Mouse (Mus musculus) adrenal gland, adult (tissue): Measurements from ENCODE around the gene Cend1.

Experiments
- DNase-seq, 2 experiments: peaks; one replicate each; pipeline ENCODE4 v3.0.0; 2022 to 2023; ENCODE audit warnings: low spot score in 1 of 2; ENCODE audit not compliant: inconsistent age in 2 of 2

The Cend1 gene

DNA sequence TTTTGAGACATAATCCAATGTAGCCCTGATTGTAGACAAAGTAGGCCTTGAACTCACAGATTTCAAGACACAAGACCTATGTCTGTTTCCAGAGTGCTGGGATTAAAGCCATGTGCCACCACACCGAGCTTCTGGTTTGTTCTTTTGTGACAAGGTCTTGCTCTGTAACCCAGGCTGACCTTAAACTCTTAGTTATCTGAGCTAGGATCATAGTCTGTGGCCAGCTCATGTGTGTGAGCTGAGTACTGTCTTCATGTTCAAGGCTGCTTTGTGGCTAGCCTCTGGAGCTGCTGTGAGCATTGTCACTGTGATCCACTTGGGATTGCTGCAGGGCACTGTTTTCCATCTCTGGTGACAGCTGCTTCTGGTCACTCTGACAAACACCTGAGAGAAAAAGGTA lies 33.9 kb downstream of the Cend1 start:
- peak; percentile 38 to 72 for DNase-seq

DNA sequence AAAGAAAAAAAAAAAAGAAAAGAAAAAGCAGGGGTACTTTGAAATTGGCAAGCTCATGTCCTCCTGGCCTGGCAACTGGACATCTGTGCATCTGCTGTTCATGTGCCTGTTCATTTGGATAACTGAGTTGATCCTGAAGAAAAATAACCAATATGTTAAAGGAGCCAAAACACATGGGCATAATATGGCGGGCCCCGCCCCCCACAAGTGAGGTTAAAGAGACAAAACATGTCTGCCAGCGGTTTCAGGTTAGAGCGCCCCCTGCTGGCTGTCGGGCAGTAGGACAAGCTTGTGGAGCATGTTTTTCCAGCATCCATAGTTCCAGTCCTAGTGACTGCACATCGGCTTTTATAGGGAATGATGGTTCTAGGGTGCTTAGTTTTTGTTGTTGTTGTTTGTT lies 34.5 kb downstream of the Cend1 start:
- peak; percentile 74 to 88 for DNase-seq

DNA sequence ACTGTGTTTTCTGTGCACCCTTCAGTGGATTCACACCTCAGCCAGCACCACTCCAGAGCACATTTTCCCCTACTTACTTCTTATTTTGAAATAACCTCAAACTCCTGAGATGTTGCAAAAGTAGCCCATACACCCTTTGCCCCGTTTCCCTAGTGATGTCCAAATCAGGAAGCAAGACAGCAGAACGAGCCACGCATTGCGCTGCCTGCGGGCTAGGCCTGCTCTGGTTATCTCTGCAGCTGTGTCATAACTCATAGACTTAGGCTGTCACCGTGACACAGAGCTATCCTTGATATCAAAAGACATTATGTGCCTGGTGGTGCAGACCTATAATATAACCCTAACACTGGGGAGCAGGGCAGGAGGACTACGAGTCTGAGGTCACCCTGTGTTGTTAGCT lies 35.1 kb downstream of the Cend1 start:
- DNase-seq, result peak; percentile 74 to 82

DNA sequence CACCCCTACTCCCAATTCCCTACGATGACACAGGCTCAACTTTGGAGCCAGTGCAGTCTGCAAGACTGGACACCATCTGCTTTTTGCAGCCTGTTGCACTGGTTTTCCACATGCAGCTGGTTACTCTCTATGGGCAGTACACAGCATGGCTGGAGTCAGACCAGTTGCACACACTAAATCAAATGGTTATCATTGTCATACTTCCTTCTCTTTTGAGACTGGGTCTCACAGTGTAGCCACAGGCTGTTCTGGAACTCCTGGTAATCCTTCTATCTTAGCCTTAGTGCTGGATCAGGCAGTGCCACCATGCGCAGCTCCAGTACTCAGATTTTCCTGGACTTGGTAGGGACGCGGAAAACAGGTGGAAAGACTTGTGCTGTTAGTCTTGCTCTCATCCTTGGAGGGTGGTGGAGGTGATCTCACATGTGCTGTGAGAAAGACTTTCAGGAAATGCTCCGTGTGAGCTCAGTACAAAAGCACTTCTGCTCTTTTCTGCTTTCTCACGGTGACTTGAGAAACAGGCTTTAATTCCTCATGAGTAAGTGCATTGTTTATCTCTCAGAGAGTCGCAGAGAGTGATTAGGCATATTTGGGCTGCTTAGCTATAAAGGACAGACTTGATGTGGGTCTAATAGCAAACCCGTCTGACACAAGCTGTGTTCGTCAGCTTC lies 36.6 kb downstream of the Cend1 start:
- no peak for DNase-seq

DNA sequence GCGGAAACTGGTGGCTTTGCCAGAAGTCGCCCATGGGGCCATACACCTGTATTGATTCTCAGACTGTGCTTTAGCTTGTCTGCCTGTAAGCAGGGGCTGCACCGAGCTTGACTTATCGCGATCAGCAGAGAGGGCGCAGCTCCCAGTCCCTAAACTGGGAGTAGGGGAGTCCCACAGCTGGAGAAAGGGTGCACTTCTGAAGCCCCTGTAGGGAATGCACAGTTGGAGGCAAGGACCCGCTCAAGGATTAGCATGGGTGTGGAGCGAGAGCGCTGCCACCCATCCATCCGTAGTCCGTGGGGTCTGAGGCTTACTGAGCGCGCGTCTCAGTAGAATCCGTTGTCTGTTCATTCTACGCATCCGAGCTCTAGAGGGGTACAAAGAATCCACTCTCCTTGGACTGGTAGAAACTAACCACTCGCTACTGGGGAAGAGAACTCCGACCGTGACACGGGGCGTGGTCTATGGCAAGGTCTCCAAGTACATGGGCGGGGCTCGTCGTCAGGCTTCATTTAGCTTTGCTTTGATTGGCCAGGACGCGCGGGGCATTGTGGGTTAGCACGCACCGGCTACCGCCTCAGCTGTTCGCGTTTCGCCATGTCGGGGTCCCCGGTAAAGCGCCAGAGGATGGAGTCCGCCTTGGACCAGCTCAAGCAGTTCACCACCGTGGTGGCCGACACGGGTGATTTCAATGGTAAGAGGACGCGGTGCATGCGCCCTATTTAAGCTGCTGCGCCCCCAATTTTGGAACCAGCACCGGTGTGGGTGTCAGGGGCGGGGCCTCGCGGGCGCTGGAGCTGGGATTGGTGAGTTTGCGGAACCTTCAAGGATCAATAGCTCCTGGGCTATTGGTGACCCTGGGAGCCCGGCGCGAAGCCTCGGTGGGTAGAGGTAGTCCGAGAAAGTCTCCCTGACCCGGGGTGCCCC lies 37.4 kb downstream of the Cend1 start, which contains the start of gene Taldo1:
Gene Taldo1 (plus strand): TSS at position 575 of the 927 bp plus-strand sequence.
- peak; percentile 97 to 99 for DNase-seq

- peak in 1 of 2 experiments; percentile 33 for DNase-seq
Measured at GRCm38 (mm10) chr7:141390326-141391259, 38.7 kb downstream of the Cend1 start.

DNA sequence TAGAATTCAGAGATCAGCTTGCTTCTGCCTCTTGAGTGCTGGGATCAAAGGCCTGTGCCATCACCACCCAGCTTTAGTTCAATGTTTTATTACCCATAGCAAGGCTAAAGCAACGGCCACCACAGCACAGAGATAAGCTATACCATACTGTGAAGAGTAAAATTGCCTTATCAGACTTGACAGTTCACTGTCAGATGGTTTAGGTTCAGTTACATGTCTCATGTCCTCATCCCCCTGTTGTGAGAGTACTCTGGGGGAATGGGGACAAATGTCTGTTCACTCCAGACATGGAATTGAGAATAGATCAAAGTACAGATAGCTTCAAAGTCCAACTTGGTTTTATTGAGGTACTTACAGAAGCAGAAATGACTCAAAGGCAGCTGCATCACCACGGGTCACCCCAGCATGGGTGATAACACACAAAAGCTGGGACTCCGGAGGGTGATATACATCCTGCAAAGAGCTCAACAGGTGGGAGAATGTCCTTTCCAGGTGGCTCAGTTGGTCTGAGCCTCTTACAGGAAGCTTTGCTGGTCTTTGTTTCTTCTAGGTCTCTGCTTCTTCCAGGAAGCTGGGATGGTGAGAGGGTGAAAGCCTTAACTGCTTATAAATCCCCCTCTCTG lies 40.7 kb downstream of the Cend1 start:
- DNase-seq, result no peak

GRCm38 (mm10) chr7:141387807-141388486 lies 41.3 kb downstream of the Cend1 start:
- DNase-seq, result no peak

DNA sequence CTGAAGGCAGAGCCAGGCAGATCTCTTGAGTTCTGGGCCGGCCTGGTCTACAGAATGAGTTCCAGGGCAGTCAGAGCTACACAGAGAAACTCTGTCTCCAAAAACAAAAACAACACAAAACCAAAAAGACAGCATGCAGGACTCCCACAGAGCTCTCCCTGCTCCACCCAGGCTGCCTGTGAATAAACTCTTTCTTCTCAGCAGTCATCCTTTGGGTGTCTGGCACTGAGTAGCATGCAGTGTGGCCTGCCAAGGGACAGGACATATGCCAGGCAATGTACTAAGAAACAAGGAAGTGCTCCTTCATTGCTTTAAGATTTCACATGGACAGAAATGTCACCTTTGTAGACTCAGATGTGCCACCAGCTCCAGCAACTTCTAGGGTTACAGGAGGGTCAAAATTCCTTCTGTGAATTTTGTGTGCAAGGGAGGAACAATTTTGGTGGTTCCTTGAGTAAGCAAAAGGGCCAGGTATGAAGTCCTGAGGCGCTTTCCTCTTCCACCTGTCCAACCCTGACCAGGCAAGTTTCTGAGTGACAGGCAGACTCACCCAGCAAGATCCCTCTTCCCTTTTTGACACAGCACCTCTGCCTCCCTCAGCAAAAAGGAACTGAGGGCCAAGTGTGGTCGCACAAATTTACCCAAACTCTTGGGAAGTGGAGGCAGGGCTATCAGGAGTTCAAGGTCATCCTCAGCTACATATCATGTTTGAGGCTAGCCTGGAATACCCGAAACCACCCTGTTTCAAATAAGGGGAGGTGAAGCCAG lies 48.0 kb downstream of the Cend1 start:
- peak in 1 of 2 experiments; percentile 51 for DNase-seq

DNA sequence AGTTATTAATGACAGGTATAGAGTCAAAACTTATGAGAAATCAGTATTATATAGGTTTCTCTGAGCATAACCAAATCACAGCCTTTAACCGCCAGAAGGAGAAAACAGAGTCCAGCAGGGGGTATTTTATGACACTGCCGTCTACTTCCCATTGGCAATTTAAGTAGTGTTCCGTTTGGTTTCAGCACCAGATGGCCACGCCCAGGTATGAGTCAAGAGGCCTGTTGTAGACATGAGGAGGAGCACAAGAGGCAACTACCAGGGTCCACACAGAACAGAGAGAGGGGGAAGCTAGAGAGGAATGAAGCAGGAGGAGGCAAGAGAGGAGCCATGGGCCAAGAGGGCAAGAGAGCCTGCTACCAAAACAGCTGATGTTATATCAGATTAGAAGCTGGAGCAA lies 49.7 kb downstream of the Cend1 start:
- DNase-seq, result peak in 1 of 2 experiments; percentile 40
